ENCODE assay signal across 8 mouse cellular contexts in genomic region chr4:43267323-43267658, GRCm38 (mm10). TPM values are rescaled to one million over a fixed set of nuclear protein-coding genes. Genes with fewer than 3 reads are reported as not detected.
A peak's percentile ranks its signal among the peaks of the same experiment; 100 is the strongest.
DNase-seq lines count a peak whose midpoint lies in the region; ATAC-seq lines count a peak whose summit lies in the region.

No protein-coding gene starts in this region.

- peaks cover 9% of the 10 kb centered on the region for H3K4me1 ChIP-seq in kidney, embryonic 16.5 days (ENCODE audit: insufficient read depth, low read length)
- no peaks in the 10 kb centered on the region for H3K4me1 ChIP-seq in embryonic facial prominence, embryonic 13.5 days
- H3K4me1 ChIP-seq in intestine, embryonic 14.5 days (replicated peaks; ENCODE audit: control insufficient read depth, insufficient read depth, low read length), result no peaks in the 10 kb centered on the region
- H3K4me1 ChIP-seq in midbrain, embryonic 16.5 days (ENCODE audit: control insufficient read depth, insufficient read depth, low read length), result peaks cover 10% of the 10 kb centered on the region

- 3% methylated on average over 2 of the region's 2 CpGs for WGBS in kidney, embryonic 16.5 days
- WGBS in embryonic facial prominence, embryonic 13.5 days, result 13% methylated on average over 2 of the region's 2 CpGs
- WGBS in intestine, embryonic 14.5 days, result 19% methylated on average over 2 of the region's 2 CpGs
- WGBS in midbrain, embryonic 16.5 days, result 8% methylated on average over 2 of the region's 2 CpGs

- H3K4me2 ChIP-seq in kidney, embryonic 16.5 days (replicated peaks; ENCODE audit: low read depth, low read length), result peak overlapping the region; percentile 77
- H3K4me2 ChIP-seq in embryonic facial prominence, embryonic 13.5 days, result peak overlapping the region; percentile 71
- peak overlapping the region; percentile 45 for H3K4me2 ChIP-seq in intestine, embryonic 14.5 days (ENCODE audit: low read length)
- peak overlapping the region; percentile 62 for H3K4me2 ChIP-seq in midbrain, embryonic 16.5 days (ENCODE audit: low read length)

- H3K4me3 ChIP-seq in kidney, embryonic 16.5 days (ENCODE audit: low read length), result peak overlapping the region; percentile 51; the same call in 1 of the 2 replicates
- H3K4me3 ChIP-seq in embryonic facial prominence, embryonic 13.5 days, result peak overlapping the region; percentile 43
- peak overlapping the region; percentile 24; the same call in 1 of the 2 replicates for H3K4me3 ChIP-seq in intestine, embryonic 14.5 days (ENCODE audit: low read depth, low read length)
- H3K4me3 ChIP-seq in midbrain, embryonic 16.5 days (ENCODE audit: low read depth, low read length), result peak overlapping the region; percentile 46

- H3K36me3 ChIP-seq in kidney, embryonic 16.5 days (ENCODE audit: insufficient read depth, low read length), result no peaks in the 10 kb centered on the region
- no peaks in the 10 kb centered on the region; the same call in 1 of the 2 replicates for H3K36me3 ChIP-seq in embryonic facial prominence, embryonic 13.5 days
- H3K36me3 ChIP-seq in intestine, embryonic 14.5 days (ENCODE audit: control insufficient read depth, insufficient read depth, low read length), result no peaks in the 10 kb centered on the region
- no peaks in the 10 kb centered on the region for H3K36me3 ChIP-seq in midbrain, embryonic 16.5 days (ENCODE audit: control insufficient read depth, insufficient read depth, low read length)

- DNase-seq in kidney, postnatal 36 days, result no peak
- DNase-seq in intestine, embryonic 14.5 days (ENCODE audit: low spot score), result no peak
- DNase-seq in cerebellum, adult 11-12 months, result no peak
- DNase-seq in gastrocnemius, postnatal 25 days, result no peak
- no peak for DNase-seq in layer of hippocampus, postnatal 14 days (ENCODE audit: low spot score in 2 of 2)

- no peak overlapping the region for H3K9ac ChIP-seq in kidney, embryonic 16.5 days (replicated peaks; ENCODE audit: low read length)
- no peak overlapping the region for H3K9ac ChIP-seq in embryonic facial prominence, embryonic 13.5 days
- H3K9ac ChIP-seq in intestine, embryonic 14.5 days (ENCODE audit: low read length), result no peak overlapping the region
- peak overlapping the region; percentile 38; the same call in 1 of the 2 replicates for H3K9ac ChIP-seq in midbrain, embryonic 16.5 days (ENCODE audit: low read depth, low read length)

- H3K27me3 ChIP-seq in kidney, embryonic 16.5 days (ENCODE audit: insufficient read depth, low read length), result no peaks in the 10 kb centered on the region
- H3K27me3 ChIP-seq in embryonic facial prominence, embryonic 13.5 days, result no peaks in the 10 kb centered on the region
- H3K27me3 ChIP-seq in intestine, embryonic 14.5 days (replicated peaks; ENCODE audit: control insufficient read depth, insufficient read depth, low read length), result no peaks in the 10 kb centered on the region
- H3K27me3 ChIP-seq in midbrain, embryonic 16.5 days (ENCODE audit: control insufficient read depth, insufficient read depth, low read depth, low read length), result no peaks in the 10 kb centered on the region

- no peak for ATAC-seq in kidney, embryonic 16.5 days (ENCODE audit: low FRiP score, low TSS enrichment)
- ATAC-seq in embryonic facial prominence, embryonic 13.5 days (ENCODE audit: insufficient number of reproducible peaks, insufficient read depth, low FRiP score, low TSS enrichment, low read depth), result no peak
- no peak for ATAC-seq in intestine, embryonic 14.5 days (replicated peaks; ENCODE audit: low FRiP score, low TSS enrichment, low read depth)
- no peak for ATAC-seq in midbrain, embryonic 16.5 days

- no peaks in the 10 kb centered on the region for H3K9me3 ChIP-seq in kidney, embryonic 16.5 days (ENCODE audit: low read length)
- no peaks in the 10 kb centered on the region for H3K9me3 ChIP-seq in embryonic facial prominence, embryonic 13.5 days
- no peaks in the 10 kb centered on the region for H3K9me3 ChIP-seq in intestine, embryonic 14.5 days (ENCODE audit: control insufficient read depth, low read length)
- H3K9me3 ChIP-seq in midbrain, embryonic 16.5 days (replicated peaks; ENCODE audit: control insufficient read depth, low read length, poor library complexity, severe bottlenecking), result no peaks in the 10 kb centered on the region

- no peak overlapping the region for H3K27ac ChIP-seq in kidney, embryonic 16.5 days (ENCODE audit: low read length)
- no peak overlapping the region for H3K27ac ChIP-seq in embryonic facial prominence, embryonic 13.5 days
- no peak overlapping the region for H3K27ac ChIP-seq in intestine, embryonic 14.5 days (ENCODE audit: low read depth)
- H3K27ac ChIP-seq in midbrain, embryonic 16.5 days (ENCODE audit: low read length), result peak overlapping the region; percentile 60; the same call in 1 of the 2 replicates

RNA-seq across cellular contexts. Expression of gene Atp8b5, which starts 0.3 kb away (rescaled TPM):
- 0.66 and 0.77 TPM in 2 replicates for polyA plus RNA-seq in kidney, embryonic 16.5 days (2015; fragmentation: Nextera tagmentation; extraction: Ambion mirVana)
- polyA plus RNA-seq in embryonic facial prominence, embryonic 13.5 days (2015; fragmentation: Nextera tagmentation; extraction: Ambion mirVana), result 0.41 and 0.62 TPM in 2 replicates
- 0.62 and 0.70 TPM in 2 replicates for polyA plus RNA-seq in intestine, embryonic 14.5 days (2014; fragmentation: Nextera tagmentation; extraction: Ambion mirVana)
- 0.72 and 0.90 TPM in 2 replicates for polyA plus RNA-seq in midbrain, embryonic 16.5 days (2015; fragmentation: Nextera tagmentation; extraction: Ambion mirVana)
- total RNA-seq in gastrocnemius, postnatal 25 days (2021), result not detected
- under 1 TPM; 0.28 to 0.52 TPM for total RNA-seq in layer of hippocampus, postnatal 14 days (2021)
